Mouse (Mus musculus) embryonic facial prominence, embryonic 14.5 days (tissue): ENCODE measurements around the gene Sestd1. TPM values are rescaled to one million over a fixed set of nuclear protein-coding genes. Genes with fewer than 3 reads are reported as not detected.

Source experiments
- ATAC-seq: fragments of 200-750 bp; cut with Nextera tagmentation; 2 replicates; pipeline ENCODE4 v1.8.0; 2017; ENCODE audit warnings: low read depth, moderate number of reproducible peaks, moderate TSS enrichment
- DNase-seq: peaks from one replicate; pipeline ENCODE4 v3.0.0-alpha.2; 2015; ENCODE audit warnings: low spot score
- H3K27ac ChIP-seq: fragments of 300-500 bp; sonication (generic); replicated peaks from 2 replicates; pipeline ENCODE4 v1.5.1; 2014; ENCODE audit warnings: low read depth, mild to moderate bottlenecking, low read length, moderate library complexity
- H3K27me3 ChIP-seq: fragments of 300-500 bp; sonication (generic); replicated peaks from 2 replicates; pipeline ENCODE4 v1.6.1; 2014; ENCODE audit warnings: low read length; ENCODE audit not compliant: control insufficient read depth, insufficient read depth
- H3K36me3 ChIP-seq: fragments of 300-500 bp; sonication (generic); 2 replicates; pipeline ENCODE4 v1.6.1; 2014; ENCODE audit warnings: low read length, mixed read lengths; ENCODE audit not compliant: control insufficient read depth, insufficient read depth
- H3K4me1 ChIP-seq: fragments of 300-500 bp; sonication (generic); 2 replicates; pipeline ENCODE4 v1.6.1; 2014; ENCODE audit warnings: antibody characterized with exemption, low read length; ENCODE audit not compliant: control insufficient read depth, insufficient read depth
- H3K4me2 ChIP-seq: fragments of 300-500 bp; sonication (generic); 2 replicates; pipeline ENCODE4 v1.6.1; 2014; ENCODE audit warnings: low read depth, mild to moderate bottlenecking, low read length, moderate library complexity, mixed read lengths
- H3K4me3 ChIP-seq: fragments of 300-500 bp; sonication (generic); 2 replicates; pipeline ENCODE4 v1.5.1; 2014; ENCODE audit warnings: low read depth, mild to moderate bottlenecking, low read length
- H3K9ac ChIP-seq: fragments of 300-500 bp; sonication (generic); 2 replicates; pipeline ENCODE4 v1.6.1; 2014; ENCODE audit warnings: low read depth, mild to moderate bottlenecking, low read length, moderate library complexity, mixed read lengths
- H3K9me3 ChIP-seq: fragments of 300-500 bp; sonication (generic); 2 replicates; pipeline ENCODE4 v1.6.1; 2016; ENCODE audit warnings: low read length; ENCODE audit not compliant: control insufficient read depth
- WGBS: fragments of 180-500 bp; shearing (Covaris S2); extraction: QIAGEN DNeasy Blood & Tissue Kit; methylation state at CpG from one replicate; pipeline ENCODE4 v1.1.7; 2014; 5-methylcytosine and 5-hydroxymethylcytosine counted together
- polyA plus RNA-seq: library from polyadenylated mRNA; unstranded; fragments of >200 nt; fragmentation: Nextera tagmentation; extraction: Ambion mirVana; gene quantifications from 2 replicates; pipeline ENCODE4 v1.2.1, GENCODE M21; 2014

The Sestd1 gene
- polyA plus RNA-seq, 1 experiment from 2014 or later, result 19.6 TPM

DNA sequence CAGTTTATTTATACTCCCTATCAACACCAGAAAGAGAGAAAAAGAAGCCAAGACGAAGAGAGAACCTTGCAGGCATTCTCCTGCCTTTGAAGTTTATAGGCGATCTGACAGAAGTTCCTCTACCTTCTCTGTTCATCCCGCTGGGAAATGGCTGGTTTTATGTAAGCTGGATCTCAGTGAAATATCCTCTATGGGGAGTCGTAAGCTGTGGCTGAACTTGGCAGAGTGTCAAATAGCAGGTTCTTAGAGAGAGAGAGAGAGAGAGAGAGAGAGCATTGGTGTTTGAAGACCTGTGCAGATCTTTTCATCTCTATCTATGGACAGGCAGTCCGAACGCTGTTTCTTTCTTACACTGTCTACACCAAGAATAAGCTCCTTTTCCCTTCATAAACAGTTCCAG lies 107.0 kb downstream of the Sestd1 start:
- 40% methylated on average over 6 of the region's 6 CpGs for WGBS
- H3K36me3 ChIP-seq, result no peaks in the 10 kb centered on the region
- ATAC-seq, result no peak
- no peaks in the 10 kb centered on the region for H3K9me3 ChIP-seq
- peak; percentile 57 for DNase-seq
- H3K4me1 ChIP-seq, result peaks cover 18% of the 10 kb centered on the region
- H3K27ac ChIP-seq, result no peak overlapping the region
- no peak overlapping the region for H3K4me2 ChIP-seq
- H3K27me3 ChIP-seq, result 0 out of 2 replicates have a peak, but pooled peaks cover 3% of the 10 kb centered on the region
- H3K4me3 ChIP-seq, result no peak overlapping the region
- H3K9ac ChIP-seq, result no peak overlapping the region

GRCm38 (mm10) chr2:77172241-77172671 lies 108.1 kb downstream of the Sestd1 start:
- Histone ChIP-seq H3K27me3 (0 out of 2 replicates have a peak, but pooled peaks cover 3% of the 10 kb centered on the region), H3K36me3 (no peaks in the 10 kb centered on the region), H3K4me3 (no peak overlapping the region), H3K9ac (no peak overlapping the region), H3K4me2 (peak overlapping the region; percentile 92; the same call in 1 of the 2 replicates), H3K4me1 (peaks cover 18% of the 10 kb centered on the region), H3K27ac (peak overlapping the region; percentile 75; the same call in 1 of the 2 replicates), H3K9me3 (no peaks in the 10 kb centered on the region)
- no peak for ATAC-seq
- DNase-seq, result peak; percentile 40
- WGBS, result 46% methylated on average over 10 of the region's 10 CpGs

- peak overlapping the region; percentile 75; the same call in 1 of the 2 replicates for H3K27ac ChIP-seq
- H3K27me3 ChIP-seq, result 0 out of 2 replicates have a peak, but pooled peaks cover 3% of the 10 kb centered on the region
- peak overlapping the region; percentile 92 for H3K4me2 ChIP-seq
- 0 out of 2 replicates have a peak overlapping the region, but pooled peaks have one; percentile 31 for H3K9ac ChIP-seq
- H3K4me3 ChIP-seq, result peak overlapping the region; percentile 15; the same call in 1 of the 2 replicates
- no peaks in the 10 kb centered on the region for H3K9me3 ChIP-seq
- H3K36me3 ChIP-seq, result no peaks in the 10 kb centered on the region
- ATAC-seq, result peak; percentile 68
- peaks cover 18% of the 10 kb centered on the region for H3K4me1 ChIP-seq
- peak; percentile 79 for DNase-seq
- 29% methylated on average over 23 of the region's 23 CpGs for WGBS
Observed at GRCm38 (mm10) chr2:77171444-77172240, 108.8 kb downstream of the Sestd1 start.

- ATAC-seq (no peak), DNase-seq (peak; percentile 46)
- no peaks in the 10 kb centered on the region for H3K9me3 ChIP-seq
- peak within 1 kb of the TSS; percentile 51 for H3K4me3 ChIP-seq
- H3K4me1 ChIP-seq, result peaks cover 18% of the 10 kb centered on the region
- 0 out of 2 replicates have a peak, but pooled peaks cover 3% of the 10 kb centered on the region for H3K27me3 ChIP-seq
- peak within 1 kb of the TSS; percentile 75 for H3K27ac ChIP-seq
- H3K36me3 ChIP-seq, result no peaks in the 10 kb centered on the region
- peak within 1 kb of the TSS; percentile 92 for H3K4me2 ChIP-seq
- peak within 1 kb of the TSS; percentile 61 for H3K9ac ChIP-seq
- 17% methylated on average over 3 of the region's 6 CpGs for WGBS
Observed at GRCm38 (mm10) chr2:77170633-77171105, 109.7 kb downstream of the Sestd1 start, which contains the start of gene Ccdc141. TSS of gene Ccdc141 (minus strand) at chr2:77170636.

GRCm38 (mm10) chr2:77169916-77170632 lies 110.3 kb downstream of the Sestd1 start:
- Histone ChIP-seq H3K4me2 (peak overlapping the region; percentile 92), H3K4me1 (peaks cover 18% of the 10 kb centered on the region), H3K27ac (peak overlapping the region; percentile 75), H3K9ac (peak overlapping the region; percentile 61), H3K27me3 (0 out of 2 replicates have a peak, but pooled peaks cover 3% of the 10 kb centered on the region), H3K36me3 (no peaks in the 10 kb centered on the region), H3K4me3 (peak overlapping the region; percentile 51), H3K9me3 (no peaks in the 10 kb centered on the region)
- WGBS, result 1% methylated on average over 21 of the region's 21 CpGs
- ATAC-seq (peak; percentile 48), DNase-seq (peak; percentile 70)

GRCm38 (mm10) chr2:77169218-77169617 lies 111.2 kb downstream of the Sestd1 start:
- H3K9ac ChIP-seq, result no peak overlapping the region
- 85% methylated on average over 4 of the region's 4 CpGs for WGBS
- ATAC-seq, result no peak

DNA sequence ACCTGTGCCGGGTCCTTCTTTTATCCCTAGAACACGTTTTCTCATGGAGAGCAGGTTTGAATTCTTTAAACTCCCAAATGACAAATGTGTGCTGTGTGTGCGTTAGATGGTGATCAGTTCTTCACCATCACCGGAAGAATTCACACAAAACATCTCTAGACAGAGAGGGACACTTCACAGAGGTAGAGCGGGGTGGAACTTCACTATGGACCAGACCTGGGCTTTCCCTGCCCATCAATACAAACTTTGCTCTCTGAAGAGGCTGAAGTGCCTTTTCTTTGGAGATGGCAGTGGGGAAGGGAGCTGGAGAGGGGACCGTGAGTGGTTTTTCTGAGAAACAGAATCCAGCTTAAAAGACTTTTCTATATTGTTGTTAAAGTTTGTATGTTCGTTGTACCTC lies 111.6 kb downstream of the Sestd1 start:
- no peak overlapping the region for H3K4me2 ChIP-seq
- DNase-seq (no peak), ATAC-seq (no peak)
- H3K36me3 ChIP-seq, result no peaks in the 10 kb centered on the region
- H3K27me3 ChIP-seq, result 0 out of 2 replicates have a peak, but pooled peaks cover 3% of the 10 kb centered on the region
- H3K9ac ChIP-seq, result no peak overlapping the region
- 86% methylated on average over 7 of the region's 7 CpGs for WGBS
- no peak overlapping the region for H3K27ac ChIP-seq
- H3K4me3 ChIP-seq, result no peak overlapping the region
- peaks cover 18% of the 10 kb centered on the region for H3K4me1 ChIP-seq
- H3K9me3 ChIP-seq, result no peaks in the 10 kb centered on the region

More at GRCm38 (mm10) chr2:77169218-77169617, 111.2 kb downstream of the Sestd1 start:
- Histone ChIP-seq H3K27me3 (0 out of 2 replicates have a peak, but pooled peaks cover 3% of the 10 kb centered on the region), H3K9me3 (no peaks in the 10 kb centered on the region), H3K27ac (no peak overlapping the region), H3K4me3 (peak overlapping the region; percentile 51; the same call in 1 of the 2 replicates), H3K4me2 (peak overlapping the region; percentile 92), H3K4me1 (peaks cover 18% of the 10 kb centered on the region), H3K36me3 (no peaks in the 10 kb centered on the region)
- no peak for DNase-seq

DNA sequence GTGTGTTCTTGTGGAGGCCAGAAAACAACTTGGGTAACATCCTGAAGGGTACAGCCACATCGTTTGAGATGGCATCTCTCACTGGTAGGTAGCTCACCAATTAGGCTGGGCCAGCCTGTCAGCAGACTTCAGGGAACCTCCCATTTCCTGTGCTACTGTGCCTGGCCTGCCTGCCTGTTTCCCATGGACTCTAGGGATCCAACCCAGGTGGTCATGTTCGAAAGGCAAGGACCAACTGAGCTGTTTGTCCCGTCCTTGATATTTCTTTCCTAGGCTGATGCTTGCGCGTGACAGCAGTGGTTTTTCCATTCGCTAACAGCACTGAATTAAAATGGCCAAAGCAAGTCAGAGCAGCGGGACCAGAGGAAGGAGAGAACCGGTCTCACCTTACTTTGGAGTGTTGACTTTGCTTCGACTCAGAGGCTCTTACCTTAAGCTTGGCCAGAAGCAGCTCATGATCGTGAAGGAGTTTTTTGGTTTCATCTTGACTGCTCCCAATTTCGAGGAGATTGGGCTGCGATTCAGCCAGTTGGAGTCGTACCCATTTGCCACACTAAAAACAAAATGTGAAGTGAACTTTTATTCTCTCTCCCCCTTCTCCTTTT lies 112.2 kb downstream of the Sestd1 start:
- Histone ChIP-seq H3K36me3 (no peaks in the 10 kb centered on the region), H3K4me3 (no peak overlapping the region), H3K4me2 (no peak overlapping the region), H3K27ac (no peak overlapping the region), H3K9me3 (no peaks in the 10 kb centered on the region), H3K27me3 (0 out of 2 replicates have a peak, but pooled peaks cover 3% of the 10 kb centered on the region), H3K9ac (no peak overlapping the region), H3K4me1 (peaks cover 15% of the 10 kb centered on the region)
- no peak for DNase-seq
- 79% methylated on average over 13 of the region's 13 CpGs for WGBS
- ATAC-seq, result no peak
